Mouse (Mus musculus) fibroblast of lung, adult 2 months (primary cell): Measurements from ENCODE around the gene Zdhhc3.

ENCODE experiments used
- DNase-seq: peaks from one replicate; pipeline ENCODE4 v3.0.0-alpha.2; 2011; ENCODE audit warnings: low read depth

Zdhhc3 gene

DNA sequence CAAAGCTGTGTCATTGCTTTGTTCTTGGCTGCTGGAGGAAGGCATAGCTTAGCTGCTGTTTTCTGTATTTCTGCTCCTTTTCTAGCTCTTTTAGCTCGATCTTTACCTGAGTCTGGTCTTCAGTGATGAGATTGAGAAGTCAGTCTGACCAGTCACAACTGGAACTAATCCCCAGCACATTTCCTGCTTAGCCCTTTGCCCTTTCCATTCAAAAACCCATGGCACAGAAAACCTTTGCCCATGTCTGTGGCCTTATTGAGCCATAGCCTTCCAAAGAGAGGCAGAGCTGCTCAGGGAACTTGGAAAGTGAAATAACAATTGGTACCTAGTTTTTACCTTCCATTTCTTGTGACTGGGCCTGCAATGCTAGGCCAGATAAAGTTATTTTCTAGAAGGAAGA lies 2.6 kb upstream of the Zdhhc3 start:
- no peak for DNase-seq

DNA sequence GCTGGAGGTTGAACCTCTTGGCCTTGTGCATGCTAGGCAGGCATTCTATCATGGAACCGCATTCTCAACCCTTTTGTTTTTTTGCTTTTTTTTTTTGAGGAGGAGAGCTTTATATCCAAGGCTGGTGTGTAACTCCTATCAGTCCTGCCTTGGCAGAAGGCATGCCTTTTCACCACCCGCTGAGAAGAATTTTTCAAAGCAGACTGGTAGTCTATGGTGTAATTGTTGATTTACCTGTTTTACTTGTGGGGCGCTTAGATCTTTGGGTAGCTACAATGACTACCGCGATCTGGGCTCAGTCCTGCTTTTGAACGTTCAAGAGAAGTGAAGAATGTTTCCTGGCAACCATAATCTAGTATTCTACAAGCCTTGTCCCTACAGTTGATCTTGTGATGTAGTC lies 926 bp upstream of the Zdhhc3 start:
- no peak for DNase-seq

DNA sequence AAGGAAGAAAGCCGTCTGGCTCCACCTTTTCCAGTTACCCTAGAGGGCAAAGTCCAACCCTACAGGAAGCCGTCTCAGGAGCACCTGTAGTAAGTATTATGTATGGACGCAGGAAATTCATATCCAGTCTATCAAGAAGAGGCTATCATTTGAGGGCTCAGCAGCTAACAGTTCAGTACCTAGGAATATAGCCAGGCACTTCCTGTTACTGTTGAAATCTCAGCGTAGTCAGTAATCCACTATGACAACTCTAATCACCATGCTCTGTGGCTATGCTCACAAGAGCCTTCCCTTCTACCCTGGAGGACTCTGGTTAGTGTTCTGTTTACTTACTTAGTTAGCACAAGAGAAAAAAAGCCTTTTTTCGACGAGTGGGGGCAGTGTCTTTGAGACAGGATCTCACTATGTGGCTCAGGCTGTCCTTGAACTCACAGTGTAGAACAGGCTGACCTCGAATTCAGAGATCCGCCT lies 1.2 kb downstream of the Zdhhc3 start:
- no peak for DNase-seq

DNA sequence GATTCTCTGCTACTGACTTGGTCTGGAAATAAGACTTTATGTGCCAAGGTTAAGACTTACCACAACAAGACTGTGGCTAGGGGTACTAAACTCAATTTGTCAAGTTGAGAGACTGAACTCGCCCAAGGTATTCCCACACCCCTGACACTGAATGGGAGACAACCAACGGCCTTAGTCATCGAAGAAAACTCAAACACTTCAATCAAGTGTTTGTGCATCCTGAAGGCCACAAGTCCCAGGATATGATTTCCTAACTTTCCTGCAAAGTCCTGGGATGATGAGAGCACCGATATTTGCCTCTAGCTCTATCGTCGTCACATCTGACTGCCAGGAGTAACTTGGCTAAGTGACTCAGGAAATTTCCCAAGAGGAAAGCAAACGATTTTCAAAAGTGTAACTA lies 3.8 kb downstream of the Zdhhc3 start:
- DNase-seq, result no peak

DNA sequence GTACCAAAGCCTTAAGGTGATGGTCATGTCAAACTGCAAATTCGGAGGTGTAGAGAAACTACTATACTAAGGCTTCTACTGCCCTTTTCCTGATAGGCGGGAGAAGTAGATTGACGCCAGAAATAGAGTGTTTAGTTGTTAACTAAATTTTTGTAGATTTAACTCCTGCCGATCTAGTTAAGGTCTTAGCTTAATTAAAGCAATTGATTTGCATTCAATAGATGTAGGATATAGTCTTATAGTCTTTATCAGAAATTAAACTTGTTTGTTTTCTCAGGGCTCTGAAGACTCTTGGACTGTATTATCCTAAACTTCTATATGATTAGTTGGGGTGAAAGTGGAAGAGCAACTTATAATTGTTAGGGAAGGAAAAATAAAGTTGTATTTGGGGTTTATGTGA lies 5.8 kb downstream of the Zdhhc3 start:
- no peak for DNase-seq

DNA sequence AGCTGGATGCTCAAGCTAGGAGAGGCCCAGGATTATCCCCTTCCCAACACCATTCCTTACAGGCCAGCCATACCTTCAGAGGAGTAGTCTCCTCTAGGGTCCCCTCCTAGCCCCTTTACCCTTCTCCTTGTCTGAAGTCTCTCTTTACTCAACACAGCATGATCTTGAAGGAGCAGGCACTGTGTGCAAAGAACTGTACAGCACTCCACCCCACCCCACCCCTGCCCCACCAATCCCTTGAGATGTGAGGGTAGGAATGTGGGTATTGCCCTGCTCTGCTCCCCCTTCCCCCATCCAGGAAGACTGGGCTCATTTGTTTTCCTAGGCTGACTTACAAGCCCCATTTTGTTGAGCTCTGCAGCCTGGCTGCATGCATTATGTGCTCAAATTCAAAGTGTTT lies 8.6 kb downstream of the Zdhhc3 start:
- DNase-seq, result no peak

DNA sequence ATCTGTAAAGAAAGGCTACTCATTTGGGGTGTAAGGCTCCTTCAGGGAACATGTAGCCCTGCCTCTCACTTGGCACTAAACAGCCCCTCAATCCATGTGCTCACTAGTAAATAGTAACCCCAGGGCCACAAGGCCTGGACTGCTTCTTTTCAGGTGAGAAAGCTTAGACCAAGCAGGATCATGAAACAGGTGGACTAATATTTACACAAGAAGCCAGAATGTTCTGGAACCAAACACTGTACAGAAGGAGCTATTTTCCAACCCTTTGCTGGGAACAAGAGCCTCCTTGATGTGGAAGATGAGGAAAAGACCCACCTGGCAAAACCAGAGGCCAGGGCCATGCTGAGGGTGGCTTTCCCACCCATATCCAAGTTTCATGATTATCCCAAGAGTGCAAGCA lies 9.6 kb downstream of the Zdhhc3 start:
- DNase-seq, result no peak

DNA sequence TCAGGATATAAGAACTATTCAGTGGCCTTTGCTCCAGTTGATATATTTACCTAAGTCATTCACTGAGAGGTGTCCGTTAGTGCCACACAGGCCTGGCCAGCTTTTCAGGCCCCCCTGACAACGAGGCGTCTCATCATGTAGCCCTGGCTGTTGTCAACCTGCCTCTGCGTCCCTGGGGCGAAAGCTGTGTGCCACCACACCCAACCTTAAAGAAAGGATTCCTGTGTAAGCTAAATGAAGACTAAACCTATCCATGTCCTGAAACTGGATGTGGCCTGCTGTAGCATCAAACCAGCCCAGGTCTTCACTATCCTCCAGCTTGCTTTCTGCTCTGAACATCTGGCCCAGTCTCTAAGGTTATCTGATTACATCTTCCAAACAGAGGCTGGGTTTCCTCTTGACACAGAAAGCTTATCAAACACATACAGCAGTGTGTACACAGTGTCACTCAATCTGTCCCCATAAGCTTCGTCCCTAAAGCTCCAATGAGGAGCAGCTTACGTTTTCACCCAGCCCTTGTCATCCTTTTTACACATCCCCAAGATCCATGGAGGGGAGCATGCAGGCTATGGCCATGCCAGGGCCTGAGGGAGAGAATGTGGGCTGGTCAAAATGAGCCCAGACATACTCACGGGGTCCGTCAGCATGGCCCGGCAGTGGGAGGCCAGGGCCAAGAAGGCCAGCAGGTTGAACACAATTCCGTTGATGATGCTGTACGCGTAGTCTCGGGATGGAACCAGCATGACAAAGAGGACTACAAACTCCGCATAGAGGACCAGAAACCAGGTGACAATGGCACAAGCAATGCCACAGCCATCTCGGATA lies 13.2 kb downstream of the Zdhhc3 start:
- DNase-seq, result no peak

DNA sequence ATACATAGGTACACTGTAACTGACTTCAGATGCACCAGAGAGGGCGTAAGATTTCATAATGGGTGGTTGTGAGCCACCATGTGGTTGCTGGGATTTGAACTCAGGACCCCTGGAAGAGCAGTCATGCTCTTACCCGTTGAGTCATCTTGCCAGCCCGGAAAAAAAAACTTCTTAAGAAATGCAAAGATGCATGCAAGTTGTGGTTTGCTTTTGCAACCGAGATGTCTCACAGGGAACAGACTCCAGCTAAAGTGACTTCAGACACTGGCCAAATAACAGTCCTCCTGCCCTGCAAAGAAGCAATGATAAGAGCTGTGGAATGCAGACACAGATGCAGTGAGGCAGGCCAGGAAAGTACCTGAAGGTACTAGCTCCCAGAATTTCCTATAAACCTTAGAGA lies 22.2 kb downstream of the Zdhhc3 start:
- no peak for DNase-seq

DNA sequence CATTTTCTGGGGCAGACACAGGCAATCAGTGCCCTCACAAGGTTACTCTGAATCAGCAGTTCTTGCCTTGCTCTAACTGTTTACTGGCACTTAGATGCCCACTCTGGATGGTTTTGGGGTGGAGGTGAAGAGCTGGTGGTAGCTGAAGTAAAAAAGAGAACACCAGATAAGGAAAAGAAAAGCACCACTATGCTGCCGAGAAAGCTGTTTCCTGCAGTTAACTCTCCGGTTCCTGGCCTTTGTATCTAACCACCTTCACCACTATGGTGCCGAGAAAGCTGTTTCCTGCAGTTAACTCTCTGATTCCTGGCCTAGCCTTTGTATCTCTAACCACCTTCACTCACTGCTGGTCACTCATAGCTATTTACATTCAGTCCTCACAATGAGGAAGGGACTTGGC lies 25.4 kb downstream of the Zdhhc3 start:
- DNase-seq, result no peak

DNA sequence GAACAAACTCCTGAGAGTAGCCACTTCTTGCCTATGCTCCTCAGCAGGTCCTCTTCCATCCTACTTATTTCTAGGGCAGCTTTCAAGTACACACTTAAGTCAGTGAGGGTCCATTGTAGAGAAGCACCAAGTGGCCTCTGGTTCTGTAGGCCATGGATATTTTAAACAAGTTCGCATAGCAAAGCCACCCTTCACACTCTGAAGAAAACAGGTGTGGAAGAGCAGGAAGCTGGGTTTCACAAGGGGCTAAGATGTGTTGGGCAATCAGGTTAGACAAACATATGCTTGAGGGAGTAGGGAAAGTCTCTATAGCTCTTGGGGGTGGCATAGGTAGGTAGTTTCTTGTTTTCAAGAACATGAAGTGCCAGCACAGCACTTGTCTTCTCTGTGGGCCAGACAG lies 27.6 kb downstream of the Zdhhc3 start:
- DNase-seq, result no peak

DNA sequence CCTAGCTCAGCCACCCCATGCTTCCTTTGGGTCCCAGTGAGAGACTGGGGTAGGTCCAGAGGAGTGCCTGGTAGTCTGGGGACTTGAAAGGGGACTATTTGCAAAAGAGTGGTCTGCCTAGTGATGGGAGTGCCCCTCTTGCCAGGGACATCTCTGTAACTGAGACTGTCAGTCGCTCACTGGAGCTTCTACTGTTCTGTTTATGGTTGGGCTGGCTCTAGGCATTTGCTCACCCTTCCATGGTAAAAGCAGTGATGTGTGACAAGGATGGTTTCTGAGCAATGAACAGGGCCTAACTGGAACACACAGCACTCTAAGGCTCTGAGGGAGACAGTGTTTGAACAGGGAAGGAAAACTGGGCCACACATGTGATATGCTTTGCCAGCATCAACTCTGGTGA lies 32.2 kb downstream of the Zdhhc3 start:
- DNase-seq, result no peak

DNA sequence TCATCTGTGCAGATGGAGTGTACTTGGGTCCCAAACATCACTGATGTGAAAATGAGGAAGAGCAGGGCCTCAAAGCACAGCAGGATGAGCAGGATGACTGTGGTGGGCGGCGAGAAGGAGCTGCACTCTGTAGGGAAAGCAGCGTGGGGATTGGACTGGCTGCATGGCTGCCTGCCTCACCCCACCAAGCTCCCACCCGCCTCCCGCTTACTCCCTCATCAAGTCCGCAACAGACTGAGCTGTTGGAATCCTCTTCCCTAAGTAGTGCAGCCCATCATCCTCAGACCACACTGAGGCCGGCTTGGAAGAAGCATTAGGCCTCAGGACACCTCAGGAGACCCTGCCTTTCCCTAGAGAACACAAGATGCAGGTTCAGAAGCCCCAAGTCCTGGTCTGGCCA lies 32.6 kb downstream of the Zdhhc3 start:
- DNase-seq, result no peak

DNA sequence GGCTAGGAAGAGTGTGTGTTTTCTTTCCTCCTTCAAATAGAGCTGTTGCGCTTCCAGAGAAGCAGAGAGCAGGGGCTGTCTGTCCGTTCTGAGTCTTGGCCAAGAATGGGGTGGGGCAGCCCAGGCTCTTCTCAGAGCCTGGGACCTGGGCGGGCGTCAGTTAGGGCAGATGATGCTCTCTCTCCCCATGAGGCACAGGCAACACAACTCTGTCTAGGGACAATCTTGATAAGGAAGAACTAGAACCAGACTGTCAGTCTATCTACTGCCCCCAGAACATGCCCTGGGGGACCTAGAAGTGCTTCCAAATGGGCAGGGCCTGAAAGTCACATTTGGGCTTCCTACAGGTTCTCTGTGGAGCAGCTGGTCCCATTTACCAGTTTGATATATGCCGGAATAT lies 33.9 kb downstream of the Zdhhc3 start:
- no peak for DNase-seq

DNA sequence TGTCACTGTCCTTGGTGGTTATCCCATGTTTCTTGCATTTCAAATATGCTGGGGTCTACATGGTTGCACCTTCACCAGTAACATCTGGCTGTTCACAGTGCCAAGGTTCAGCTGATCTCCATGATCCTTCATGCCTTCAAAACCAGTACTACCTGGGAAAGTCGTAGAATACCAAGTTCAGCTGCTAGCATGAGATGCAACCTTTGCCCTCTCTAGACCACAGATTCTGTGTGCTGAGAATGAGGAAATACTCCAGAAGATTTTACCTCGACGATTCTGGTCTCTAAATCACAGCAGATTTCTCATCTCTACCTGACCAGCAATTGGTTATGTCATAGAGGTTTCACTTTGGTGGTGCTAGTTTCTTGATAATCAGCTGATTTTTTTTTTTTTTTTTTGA lies 52.8 kb downstream of the Zdhhc3 start:
- DNase-seq, result no peak

DNA sequence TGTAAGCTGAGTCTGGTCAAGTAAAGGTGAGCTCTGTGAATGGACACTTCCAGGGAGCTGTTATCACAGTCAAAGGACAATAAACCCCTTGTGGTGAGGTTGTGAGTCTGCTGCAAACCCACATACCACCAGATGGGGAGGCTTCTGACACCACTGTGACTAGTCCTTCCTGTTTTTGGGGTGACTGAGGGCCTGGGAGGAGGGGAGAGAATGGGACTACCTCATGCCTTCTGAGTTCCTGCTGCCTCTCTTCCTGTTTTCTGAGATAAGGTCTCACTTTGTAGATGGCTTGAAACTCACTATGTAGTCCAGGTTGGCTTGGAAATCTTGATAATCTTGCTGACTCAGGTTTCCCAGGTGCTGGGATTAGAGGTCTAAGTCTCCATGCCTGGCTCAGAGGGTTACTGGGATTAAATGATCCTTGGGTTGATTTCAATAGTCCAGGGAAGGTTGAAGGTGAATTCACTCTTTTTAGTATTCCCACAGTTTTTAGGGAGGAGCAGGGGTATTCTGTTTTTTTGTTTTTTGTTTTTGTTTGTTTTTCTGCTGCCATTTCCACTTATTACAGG lies 54.2 kb downstream of the Zdhhc3 start:
- DNase-seq, result no peak

DNA sequence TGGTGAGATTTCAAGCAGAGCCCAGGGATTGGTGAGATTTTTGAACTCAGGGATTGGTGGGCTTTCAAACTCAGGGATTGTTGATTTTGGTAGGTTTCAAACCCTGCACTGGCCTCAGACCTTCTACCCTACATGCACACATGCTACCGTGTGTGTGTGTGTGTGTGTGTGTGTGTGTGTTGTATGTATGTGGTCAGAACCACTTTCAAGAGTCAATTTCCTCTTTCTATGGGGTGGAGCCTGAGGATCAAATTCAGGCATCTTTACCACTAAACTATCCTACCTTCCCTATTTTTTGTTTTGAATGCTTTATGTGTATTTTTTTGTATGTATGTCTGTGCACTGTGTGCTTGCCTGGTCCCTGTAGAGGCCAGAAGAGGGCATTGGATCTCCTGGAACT lies 65.3 kb downstream of the Zdhhc3 start:
- DNase-seq, result no peak

DNA sequence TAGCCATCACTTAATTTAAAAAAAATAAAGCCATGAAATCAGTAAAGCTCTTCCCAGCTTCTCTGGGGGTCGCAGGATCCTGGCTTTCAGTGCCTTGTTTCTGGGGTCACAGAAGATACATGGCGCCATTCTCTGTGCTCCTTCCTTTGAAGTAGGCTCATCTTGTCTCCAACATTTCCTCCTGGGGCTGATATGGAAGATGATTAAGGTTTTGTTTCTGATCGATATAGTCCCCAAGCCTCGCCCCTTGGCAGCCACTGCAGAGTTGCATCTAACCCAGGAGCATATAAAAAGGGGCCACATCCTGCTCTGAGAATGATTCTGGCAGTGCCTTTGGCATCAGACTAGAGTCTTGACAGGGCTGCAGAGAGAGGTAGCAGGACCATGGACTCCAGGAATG lies 78.6 kb downstream of the Zdhhc3 start, which contains the start of gene Tgm4:
Gene Tgm4, plus strand, starts transcription at position 301 of the 400 bp plus-strand sequence.
- DNase-seq, result no peak

DNA sequence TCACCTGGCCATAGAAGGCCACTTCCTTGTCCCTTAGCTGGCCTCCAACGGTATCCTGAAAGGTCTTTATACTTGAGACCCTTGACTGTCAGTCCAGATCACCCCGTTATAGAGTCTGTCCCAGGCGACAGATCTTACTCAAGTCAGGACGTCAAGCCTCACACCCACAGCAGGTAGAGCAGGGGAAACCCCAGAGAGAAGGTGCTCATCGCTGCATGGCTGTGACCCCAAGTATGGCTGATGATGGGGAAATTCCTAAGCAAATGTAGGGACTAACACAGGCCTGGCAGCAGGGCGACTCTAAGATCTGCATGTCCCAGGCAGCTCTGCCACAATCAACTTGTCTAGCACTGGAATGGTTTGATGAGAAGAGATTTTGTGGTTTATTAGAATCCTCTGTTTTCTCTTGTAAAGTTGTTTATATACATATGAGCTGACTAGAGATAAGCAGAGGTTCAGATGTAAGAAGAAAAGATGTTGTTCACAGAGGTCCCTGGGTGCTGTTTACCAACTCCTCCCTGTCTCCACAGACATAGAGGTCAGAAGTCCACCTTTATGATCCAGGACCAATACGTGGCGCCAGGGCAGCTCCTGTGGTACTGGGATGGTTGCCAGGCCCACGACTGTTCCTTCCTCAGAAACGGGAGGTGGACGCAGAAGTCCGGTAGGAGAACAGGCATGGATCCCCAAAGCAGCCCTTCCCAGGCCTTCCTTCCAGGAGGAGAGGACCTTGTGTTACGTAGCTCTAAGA lies 81.3 kb downstream of the Zdhhc3 start:
- no peak for DNase-seq

DNA sequence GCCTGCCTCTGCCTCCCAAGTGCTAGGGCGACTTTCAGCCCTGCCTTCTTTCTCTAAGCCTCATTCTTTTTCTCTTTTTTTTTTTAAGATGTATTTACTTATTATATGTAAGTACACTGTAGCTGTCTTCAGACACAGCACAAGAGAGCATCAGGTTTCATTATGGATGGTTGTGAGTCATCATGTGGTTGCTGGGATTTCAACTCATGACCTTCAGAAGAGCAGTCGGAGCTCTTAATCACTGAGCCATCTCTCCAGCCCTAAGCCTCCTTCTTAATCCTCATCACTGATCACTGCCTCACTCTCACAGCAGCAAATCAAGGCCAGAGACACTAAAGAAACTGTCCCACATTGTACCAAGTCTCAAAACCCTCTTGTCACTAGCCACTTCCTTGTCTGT lies 88.8 kb downstream of the Zdhhc3 start:
- no peak for DNase-seq

DNA sequence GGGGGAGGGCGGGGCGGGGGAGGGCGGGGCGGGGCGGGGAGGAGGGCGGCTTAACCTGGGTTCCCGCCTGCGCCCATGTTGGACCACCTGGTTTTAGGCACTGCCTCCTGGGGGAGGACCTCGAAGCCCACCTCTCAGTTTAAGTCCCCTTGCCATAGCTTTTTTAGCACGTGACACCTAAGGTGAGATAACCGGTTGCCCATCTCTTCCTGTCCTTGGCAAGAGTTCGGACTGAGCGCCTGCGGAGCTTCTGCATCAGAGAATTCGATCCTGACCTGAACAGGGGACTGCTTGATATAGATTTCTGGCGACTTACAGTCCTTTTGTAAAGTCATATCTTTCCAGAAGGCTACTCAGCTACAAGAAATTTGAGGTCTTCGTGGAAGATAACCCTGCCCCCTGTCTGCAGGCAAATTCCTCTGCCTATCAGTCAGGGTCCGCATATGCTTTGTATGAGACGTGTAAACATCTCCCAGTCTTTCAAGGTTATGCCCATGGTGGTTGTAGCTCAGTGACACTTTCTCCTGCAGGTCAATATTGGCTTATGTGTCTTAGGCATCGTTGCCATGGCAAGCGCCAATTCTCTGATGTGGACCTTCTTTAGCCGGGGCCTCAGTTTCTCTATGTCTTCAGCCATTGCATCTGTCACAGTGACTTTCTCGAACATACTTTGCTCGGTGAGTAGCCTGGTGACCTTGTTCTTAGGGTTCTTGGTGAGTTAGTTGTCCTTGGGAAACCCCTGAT lies 91.2 kb downstream of the Zdhhc3 start:
- no peak for DNase-seq

DNA sequence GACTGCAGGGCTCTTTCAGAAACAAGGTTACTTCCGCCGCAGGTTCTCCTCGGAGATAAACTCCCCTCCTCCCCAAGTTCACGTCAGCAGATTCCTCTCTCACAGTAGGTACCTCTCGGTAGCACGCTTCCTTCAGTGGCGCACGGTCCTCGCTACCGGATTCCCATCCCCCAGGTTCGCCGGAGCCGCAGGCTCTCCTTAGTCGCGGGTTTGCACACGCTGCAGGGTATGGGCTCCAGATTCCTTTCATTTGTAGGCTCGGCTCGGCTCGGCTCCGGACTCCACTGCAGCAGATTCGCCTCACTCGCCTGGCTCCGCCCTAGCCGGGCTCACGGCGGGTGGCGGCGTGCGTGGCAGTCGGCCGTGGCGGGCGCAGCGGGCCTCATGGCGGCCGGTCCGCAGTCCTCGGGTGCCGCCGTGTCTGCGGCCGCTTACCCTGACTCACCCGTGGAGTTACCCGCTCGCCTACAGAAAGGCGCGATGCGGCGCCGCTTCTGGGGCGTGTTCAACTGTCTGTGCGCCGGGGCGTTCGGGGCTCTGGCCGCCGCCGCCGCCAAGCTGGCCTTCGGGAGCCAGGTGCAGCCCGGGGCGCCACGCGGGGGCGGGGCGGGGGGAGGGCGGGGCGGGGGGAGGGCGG lies 91.9 kb downstream of the Zdhhc3 start, which contains the start of gene Tmem42:
Gene Tmem42, plus strand, starts transcription at position 332 of the 637 bp plus-strand sequence.
- DNase-seq, result peak; percentile 73
